Mouse (Mus musculus): ENCODE measurements around the gene Npas4. TPM values are rescaled to one million over a fixed set of nuclear protein-coding genes. Genes with fewer than 3 reads are reported as not detected.

Npas4 gene
- polyA plus RNA-seq, 1 experiment: 0.02 TPM

GRCm38 (mm10) chr19:4945540-4945939 lies 44.6 kb downstream of the Npas4 start:
- no peak overlapping the region for H3K4me2 ChIP-seq (ENCODE audit: low read depth)
- TF ChIP-seq MYOG (IDR thresholded peaks at IDR 0.05; ENCODE audit: control insufficient read depth in 1 of 3, insufficient read depth in 1 of 3, insufficient read length in 2 of 3, low read depth in 2 of 3) (no peak), TCF12 (IDR thresholded peaks at IDR 0.05; ENCODE audit: insufficient read depth, poor library complexity, severe bottlenecking) (no peak), TCF3 (IDR thresholded peaks at IDR 0.05; ENCODE audit: insufficient read length, low read depth) (no peak), MYOD1 (IDR thresholded peaks at IDR 0.05; ENCODE audit: control insufficient read depth in 1 of 3, insufficient read length in 2 of 3, low read depth in 2 of 3) (no peak), POLR2AphosphoS2 (IDR thresholded peaks at IDR 0.05; ENCODE audit: insufficient read length, low read depth) (no peak), MAX (IDR thresholded peaks at IDR 0.05; ENCODE audit: low read depth) (no peak), POLR2A (IDR thresholded peaks at IDR 0.05; ENCODE audit: insufficient read length, low read depth) (no peak), USF1 (IDR thresholded peaks at IDR 0.05; ENCODE audit: low read depth) (no peak), REST (IDR thresholded peaks at IDR 0.05; ENCODE audit: insufficient read depth, insufficient read length) (no peak), CEBPB (IDR thresholded peaks at IDR 0.05; ENCODE audit: insufficient read depth, poor library complexity, severe bottlenecking) (no peak), E2F4 (IDR thresholded peaks at IDR 0.05; ENCODE audit: insufficient read depth) (no peak), SRF (IDR thresholded peaks at IDR 0.05; ENCODE audit: control insufficient read depth, insufficient read length, low read depth) (no peak)
- H3K36me3 ChIP-seq (ENCODE audit: control insufficient read depth, insufficient read depth): no peaks in the 10 kb centered on the region
- no peaks in the 10 kb centered on the region for H3K79me2 ChIP-seq (ENCODE audit: control insufficient read depth, insufficient read depth)
- no peak overlapping the region for H3ac ChIP-seq (ENCODE audit: control insufficient read depth, insufficient read length)
- H3K4me3 ChIP-seq: no peak overlapping the region
- H3K27me3 ChIP-seq (ENCODE audit: control insufficient read depth, insufficient read depth, insufficient read length): no peaks in the 10 kb centered on the region

GRCm38 (mm10) chr19:4943253-4943588 lies 46.9 kb downstream of the Npas4 start:
- Histone ChIP-seq H3K4me3 (peak overlapping the region; percentile 18), H3K36me3 (ENCODE audit: control insufficient read depth, insufficient read depth) (no peaks in the 10 kb centered on the region), H3K79me2 (ENCODE audit: control insufficient read depth, insufficient read depth) (no peaks in the 10 kb centered on the region), H3K4me2 (ENCODE audit: low read depth) (peak overlapping the region; percentile 84), H3ac (ENCODE audit: control insufficient read depth, insufficient read length) (no peak overlapping the region), H3K27me3 (ENCODE audit: control insufficient read depth, insufficient read depth, insufficient read length) (no peaks in the 10 kb centered on the region)
- TF ChIP-seq MYOD1 (IDR thresholded peaks at IDR 0.05; ENCODE audit: control insufficient read depth in 1 of 3, insufficient read length in 2 of 3, low read depth in 2 of 3) (no peak), POLR2A (IDR thresholded peaks at IDR 0.05; ENCODE audit: insufficient read length, low read depth) (no peak), MAX (IDR thresholded peaks at IDR 0.05; ENCODE audit: low read depth) (no peak), REST (IDR thresholded peaks at IDR 0.05; ENCODE audit: insufficient read depth, insufficient read length) (no peak), MYOG (IDR thresholded peaks at IDR 0.05; ENCODE audit: control insufficient read depth in 1 of 3, insufficient read depth in 1 of 3, insufficient read length in 2 of 3, low read depth in 2 of 3) (no peak), TCF3 (IDR thresholded peaks at IDR 0.05; ENCODE audit: insufficient read length, low read depth) (no peak), SRF (IDR thresholded peaks at IDR 0.05; ENCODE audit: control insufficient read depth, insufficient read length, low read depth) (no peak), POLR2AphosphoS2 (IDR thresholded peaks at IDR 0.05; ENCODE audit: insufficient read length, low read depth) (no peak), E2F4 (IDR thresholded peaks at IDR 0.05; ENCODE audit: insufficient read depth) (no peak), CEBPB (IDR thresholded peaks at IDR 0.05; ENCODE audit: insufficient read depth, poor library complexity, severe bottlenecking) (no peak), USF1 (IDR thresholded peaks at IDR 0.05; ENCODE audit: low read depth) (no peak), TCF12 (IDR thresholded peaks at IDR 0.05; ENCODE audit: insufficient read depth, poor library complexity, severe bottlenecking) (no peak)

GRCm38 (mm10) chr19:4942551-4943252 lies 47.4 kb downstream of the Npas4 start, which contains the start of gene Peli3:
Peli3 (minus strand) TSS chr19:4943127.
- no peaks in the 10 kb centered on the region for H3K36me3 ChIP-seq (ENCODE audit: control insufficient read depth, insufficient read depth)
- peak within 1 kb of the TSS; percentile 84 for H3K4me2 ChIP-seq (ENCODE audit: low read depth)
- H3K4me3 ChIP-seq: peak within 1 kb of the TSS; percentile 18
- H3K27me3 ChIP-seq (ENCODE audit: control insufficient read depth, insufficient read depth, insufficient read length): no peaks in the 10 kb centered on the region
- no peaks in the 10 kb centered on the region for H3K79me2 ChIP-seq (ENCODE audit: control insufficient read depth, insufficient read depth)
- no peak within 1 kb of the TSS for H3ac ChIP-seq (ENCODE audit: control insufficient read depth, insufficient read length)
- TF ChIP-seq MAX (IDR thresholded peaks at IDR 0.05; ENCODE audit: low read depth) (no peak), POLR2A (IDR thresholded peaks at IDR 0.05; ENCODE audit: insufficient read length, low read depth) (peak; percentile 34)

GRCm38 (mm10) chr19:4937444-4938310 lies 52.4 kb downstream of the Npas4 start:
- H3K36me3 ChIP-seq (ENCODE audit: control insufficient read depth, insufficient read depth): no peaks in the 10 kb centered on the region
- no peak overlapping the region for H3ac ChIP-seq (ENCODE audit: control insufficient read depth, insufficient read length)
- peak overlapping the region; percentile 36 for H3K4me2 ChIP-seq (ENCODE audit: low read depth)
- TF ChIP-seq SRF (IDR thresholded peaks at IDR 0.05; ENCODE audit: control insufficient read depth, insufficient read length, low read depth) (no peak), REST (IDR thresholded peaks at IDR 0.05; ENCODE audit: insufficient read depth, insufficient read length) (no peak), MAX (IDR thresholded peaks at IDR 0.05; ENCODE audit: low read depth) (no peak), POLR2A (IDR thresholded peaks at IDR 0.05; ENCODE audit: insufficient read length, low read depth) (no peak), MYOG (IDR thresholded peaks at IDR 0.05; ENCODE audit: control insufficient read depth in 1 of 3, insufficient read depth in 1 of 3, insufficient read length in 2 of 3, low read depth in 2 of 3) (no peak), TCF3 (IDR thresholded peaks at IDR 0.05; ENCODE audit: insufficient read length, low read depth) (no peak), CEBPB (IDR thresholded peaks at IDR 0.05; ENCODE audit: insufficient read depth, poor library complexity, severe bottlenecking) (no peak), POLR2AphosphoS2 (IDR thresholded peaks at IDR 0.05; ENCODE audit: insufficient read length, low read depth) (no peak), TCF12 (IDR thresholded peaks at IDR 0.05; ENCODE audit: insufficient read depth, poor library complexity, severe bottlenecking) (no peak), MYOD1 (IDR thresholded peaks at IDR 0.05; ENCODE audit: control insufficient read depth in 1 of 3, insufficient read length in 2 of 3, low read depth in 2 of 3) (no peak), USF1 (IDR thresholded peaks at IDR 0.05; ENCODE audit: low read depth) (no peak), E2F4 (IDR thresholded peaks at IDR 0.05; ENCODE audit: insufficient read depth) (no peak)
- H3K79me2 ChIP-seq (ENCODE audit: control insufficient read depth, insufficient read depth): no peaks in the 10 kb centered on the region
- no peak overlapping the region for H3K4me3 ChIP-seq
- peaks cover 2% of the 10 kb centered on the region for H3K27me3 ChIP-seq (ENCODE audit: control insufficient read depth, insufficient read depth, insufficient read length)

Measured in myocyte (in vitro differentiated cells).